ENCODE assay signal across 13 mouse cellular contexts in the genomic region with DNA sequence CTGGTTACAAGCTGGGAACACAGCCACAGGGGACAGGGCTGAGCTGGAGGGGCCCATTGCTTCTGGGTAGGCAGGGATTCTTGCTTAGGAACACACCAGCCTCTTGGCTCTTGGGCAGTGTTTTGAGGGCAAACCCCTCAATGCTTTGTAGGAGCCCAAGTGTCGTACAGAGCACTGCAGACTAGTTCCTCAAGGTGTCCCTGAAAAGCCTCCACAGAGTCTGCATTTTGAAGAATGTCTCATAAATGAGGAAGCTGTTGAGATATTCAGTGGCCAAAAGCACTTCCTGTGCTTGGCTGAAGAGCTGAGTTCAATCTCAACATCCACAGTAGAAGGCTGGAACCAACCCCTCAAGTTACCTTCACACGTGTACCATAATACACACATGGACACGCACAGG. TPM values are rescaled to one million over a fixed set of nuclear protein-coding genes. Genes with fewer than 3 reads are reported as not detected.
DNase-seq lines count a peak whose midpoint lies in the region; ATAC-seq and TF ChIP-seq lines count a peak whose summit lies in the region.
"Had no signal": no experiment of that assay in that cellular context is flagged by ENCODE, and none has a peak within 500 bp of the region (broad histone marks: within the 10 kb centered on the region; RNA-seq: fewer than 3 reads in every experiment).

No protein-coding gene starts in this region.

- no peaks in the 10 kb centered on the region for H3K9me3 ChIP-seq in embryonic facial prominence, embryonic 14.5 days (ENCODE audit: control insufficient read depth, low read length)
- no peaks in the 10 kb centered on the region for H3K9me3 ChIP-seq in embryonic facial prominence, embryonic 10.5 days
- H3K9me3 ChIP-seq: hindbrain, embryonic 10.5 days had no signal

- H3K4me1 ChIP-seq in embryonic facial prominence, embryonic 14.5 days (ENCODE audit: control insufficient read depth, insufficient read depth, low read length), result peaks cover 31% of the 10 kb centered on the region
- peaks cover 19% of the 10 kb centered on the region for H3K4me1 ChIP-seq in embryonic facial prominence, embryonic 10.5 days

- no peak for ATAC-seq in embryonic facial prominence, embryonic 14.5 days (ENCODE audit: low read depth)
- peak; percentile 94 for ATAC-seq in megakaryocyte, adult 5-6 weeks (ENCODE audit: poor library complexity, severe bottlenecking)

- TF ChIP-seq CTCF in left cerebral cortex, adult 2 months (IDR thresholded peaks at IDR 0.05), result no peak

- H3K27ac ChIP-seq in embryonic facial prominence, embryonic 14.5 days (replicated peaks; ENCODE audit: low read depth, low read length), result peak overlapping the region; percentile 76; the same call in 1 of the 2 replicates
- no peak overlapping the region for H3K27ac ChIP-seq in embryonic facial prominence, embryonic 10.5 days (replicated peaks)
- peak overlapping the region; percentile 95 for H3K27ac ChIP-seq in left cerebral cortex, adult 2 months
- H3K27ac ChIP-seq: hindbrain, embryonic 10.5 days; macrophage had no signal

- no peak overlapping the region for H3K9ac ChIP-seq in embryonic facial prominence, embryonic 14.5 days (ENCODE audit: low read depth, low read length)

- H3K27me3 ChIP-seq in embryonic facial prominence, embryonic 14.5 days (replicated peaks; ENCODE audit: control insufficient read depth, insufficient read depth, low read length), result no peaks in the 10 kb centered on the region
- H3K27me3 ChIP-seq in embryonic facial prominence, embryonic 10.5 days (replicated peaks; ENCODE audit: low read depth, poor library complexity, severe bottlenecking), result no peaks in the 10 kb centered on the region

- no peaks in the 10 kb centered on the region for H3K36me3 ChIP-seq in embryonic facial prominence, embryonic 14.5 days (ENCODE audit: control insufficient read depth, insufficient read depth, low read length)
- H3K36me3 ChIP-seq in embryonic facial prominence, embryonic 10.5 days (replicated peaks), result peaks cover 2% of the 10 kb centered on the region; the same call in 1 of the 2 replicates

- H3K4me3 ChIP-seq in embryonic facial prominence, embryonic 14.5 days (ENCODE audit: low read depth, low read length), result no peak overlapping the region
- no peak overlapping the region for H3K4me3 ChIP-seq in embryonic facial prominence, embryonic 10.5 days
- H3K4me3 ChIP-seq in left cerebral cortex, adult 2 months, result no peak overlapping the region
- H3K4me3 ChIP-seq: hindbrain, embryonic 10.5 days had no signal

- DNase-seq in embryonic facial prominence, embryonic 14.5 days (ENCODE audit: low spot score), result no peak
- DNase-seq in embryonic facial prominence, embryonic 10.5 days (ENCODE audit: low spot score), result no peak
- no peak for DNase-seq in left cerebral cortex, adult 2 months (ENCODE audit: extremely low spot score in 1 of 2, low spot score in 2 of 2)
- DNase-seq in left cerebral cortex, adult 8-10 months (ENCODE audit: low spot score in 2 of 2), result no peak
- peak; percentile 77 for DNase-seq in MEL-GATA-1-ER (ENCODE audit: extremely low read depth, low read depth)
- DNase-seq in adrenal gland, adult 18-20 months (ENCODE audit: low spot score in 2 of 2), result no peak
- DNase-seq in adrenal gland, postnatal 4 days (ENCODE audit: low spot score in 2 of 2), result no peak
- DNase-seq: adrenal gland, postnatal 10 days; cerebellum, adult 11-12 months; kidney, postnatal 10 days had no signal

- intact Hi-C loops in left cerebral cortex, adult 2 months (cut with DNase I), result no loop called here

- H3K4me2 ChIP-seq in embryonic facial prominence, embryonic 14.5 days (ENCODE audit: low read depth, low read length), result no peak overlapping the region

- 92% methylated on average over 3 of the region's 3 CpGs for whole genome bisulfite sequencing in embryonic facial prominence, embryonic 14.5 days
- WGBS in embryonic facial prominence, embryonic 10.5 days, result 98% methylated on average over 3 of the region's 3 CpGs

RNA-seq across cellular contexts. Expression of a gene that starts 18.6 kb away (rescaled TPM):
- polyA plus RNA-seq in embryonic facial prominence, embryonic 14.5 days (2014; fragmentation: Nextera tagmentation; extraction: Ambion mirVana), result 153 and 165 TPM in 2 replicates
- polyA plus RNA-seq in embryonic facial prominence, embryonic 10.5 days (2016; fragmentation: Nextera tagmentation; extraction: Ambion mirVana), result 189 and 194 TPM in 2 replicates
- 100 to 1,000 TPM; 126 to 129 TPM for total RNA-seq in left cerebral cortex, adult 2 months (2021)
- 100 to 1,000 TPM; 112 to 128 (median 121) TPM for total RNA-seq in left cerebral cortex, adult 8-10 months (2022)
- 47.7 and 50.9 TPM in 2 replicates for total RNA-seq in megakaryocyte, adult 5-6 weeks (2015)
- 36.8 and 55.2 TPM in 2 replicates for total RNA-seq in megakaryocyte, adult 5-6 weeks (2017)
- total RNA-seq in adrenal gland, adult 18-20 months (2021), result 10 to 100 TPM; 37.4 to 38.3 TPM
- total RNA-seq in adrenal gland, postnatal 4 days (2021), result 10 to 100 TPM; 67.4 to 72.8 TPM

RNA-seq across cellular contexts. Expression of a gene that starts 31.8 kb away (rescaled TPM):
- 43.0 and 53.0 TPM in 2 replicates for polyA plus RNA-seq in embryonic facial prominence, embryonic 14.5 days (2014; fragmentation: Nextera tagmentation; extraction: Ambion mirVana)
- polyA plus RNA-seq in embryonic facial prominence, embryonic 10.5 days (2016; fragmentation: Nextera tagmentation; extraction: Ambion mirVana), result 21.9 and 22.1 TPM in 2 replicates
- 100 to 1,000 TPM; 213 to 234 TPM for total RNA-seq in left cerebral cortex, adult 2 months (2021)
- 100 to 1,000 TPM; 225 to 241 (median 233) TPM for total RNA-seq in left cerebral cortex, adult 8-10 months (2022)
- 797 and 809 TPM in 2 replicates for total RNA-seq in megakaryocyte, adult 5-6 weeks (2015)
- 623 and 641 TPM in 2 replicates for total RNA-seq in megakaryocyte, adult 5-6 weeks (2017)
- total RNA-seq in adrenal gland, adult 18-20 months (2021), result 100 to 1,000 TPM; 521 to 567 TPM
- 100 to 1,000 TPM; 413 to 434 TPM for total RNA-seq in adrenal gland, postnatal 4 days (2021)
